Mouse (Mus musculus) left cerebral cortex, adult 2 months (tissue): Measurements from ENCODE around the gene Ifngr2. TPM values are rescaled to one million over a fixed set of nuclear protein-coding genes. Genes with fewer than 3 reads are reported as not detected.
A peak's percentile ranks its signal among the peaks of the same experiment; 100 is the strongest.

Experiments used
- DNase-seq, 2 experiments: peaks; one replicate each; pipeline ENCODE4 v3.0.0; 2021 to 2022; ENCODE audit warnings: low spot score in 2 of 2, mixed read lengths in 1 of 2; ENCODE audit errors: extremely low spot score in 1 of 2
- H3K27ac ChIP-seq: fragments of 200-600 bp; 2 replicates; pipeline ENCODE4 v1.8.1; 2022
- H3K4me3 ChIP-seq: fragments of 200-600 bp; 2 replicates; pipeline ENCODE4 v1.8.1; 2022
- CTCF ChIP-seq: fragments of 200-600 bp; IDR thresholded peaks from 2 replicates; pipeline ENCODE4 v1.8.1; 2022; ENCODE audit warnings: antibody characterized with exemption, mild to moderate bottlenecking, moderate library complexity
- intact Hi-C: fragments of 180-260 bp; cut with DNase I; formaldehyde crosslinking; loops from one replicate; pipeline ENCODE4 v1.15.1; 2025
- total RNA-seq, 2 experiments: library from RNA; stranded (reverse); gene quantifications; 2 replicates each; pipeline ENCODE4 v1.2.3; 2021

Ifngr2 gene
- total RNA-seq, 2 experiments from 2014 or later, result 30.0 to 32.7 TPM

DNA sequence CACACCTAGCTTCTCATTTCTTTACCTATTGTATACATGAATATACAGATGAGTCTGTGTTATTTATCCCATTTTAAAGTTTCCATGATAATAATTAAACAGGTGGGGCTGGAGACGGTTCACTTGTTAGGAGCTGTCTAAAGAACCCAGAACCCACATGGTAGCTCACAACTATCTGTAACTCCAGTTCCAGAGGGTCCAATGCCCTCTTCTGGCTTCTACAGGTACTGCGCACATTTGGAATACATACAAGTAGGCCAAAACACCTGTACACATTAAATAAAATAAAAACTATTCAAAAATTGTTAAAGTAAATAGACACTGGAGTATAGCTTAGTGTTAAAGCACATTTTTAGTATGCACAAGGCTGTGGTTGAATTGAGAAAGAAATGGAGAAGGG lies 35.4 kb downstream of the Ifngr2 start:
- H3K27ac ChIP-seq, result no peak overlapping the region
- intact Hi-C loops, result no loop called here
- no peak overlapping the region for H3K4me3 ChIP-seq
- no peak for DNase-seq
- TF ChIP-seq CTCF, result peak; percentile 58

DNA sequence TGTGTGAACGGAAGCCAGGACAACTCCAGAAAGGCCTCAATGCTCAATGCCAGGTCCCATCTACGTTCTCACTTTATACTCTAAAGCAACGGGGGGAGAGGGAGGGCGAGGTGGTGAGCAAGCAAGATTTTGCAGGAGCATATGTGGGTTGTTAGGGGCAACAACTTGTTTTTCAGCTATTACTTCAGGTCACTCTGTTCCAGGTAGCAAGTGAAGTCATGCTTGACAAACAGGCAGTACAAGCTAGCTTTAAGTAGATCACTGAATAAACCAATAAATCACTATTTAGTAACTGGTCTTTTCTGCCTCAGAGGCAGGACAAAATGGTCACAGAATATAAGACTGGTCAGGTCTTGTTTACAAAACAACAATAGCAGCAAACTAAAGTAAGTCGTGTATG lies 38.7 kb downstream of the Ifngr2 start:
- no peak for TF ChIP-seq CTCF
- intact Hi-C loops, result no loop called here
- no peak overlapping the region for H3K4me3 ChIP-seq
- no peak overlapping the region for H3K27ac ChIP-seq
- no peak for DNase-seq

DNA sequence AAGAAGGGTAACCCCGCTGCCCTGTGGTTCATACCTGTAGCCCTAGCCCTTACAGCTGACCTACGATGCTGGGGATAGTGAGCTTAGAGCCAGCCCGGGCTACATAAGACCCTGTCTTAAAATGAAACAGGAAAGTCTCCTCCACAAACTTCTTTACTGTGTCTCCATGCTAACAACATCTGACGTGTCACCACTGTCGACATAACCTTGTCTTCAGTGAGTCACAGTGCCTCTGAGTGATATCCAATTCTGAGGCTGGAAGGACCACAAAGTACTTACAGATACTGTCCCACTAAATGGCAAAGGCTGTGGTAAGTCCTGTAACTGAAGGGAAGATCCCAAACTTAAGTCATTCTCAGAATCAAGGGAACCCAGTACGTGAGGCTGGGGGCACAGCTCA lies 39.4 kb downstream of the Ifngr2 start:
- H3K4me3 ChIP-seq, result no peak overlapping the region
- no peak overlapping the region for H3K27ac ChIP-seq
- no peak for TF ChIP-seq CTCF
- no peak for DNase-seq
- intact Hi-C loops, result no loop called here

DNA sequence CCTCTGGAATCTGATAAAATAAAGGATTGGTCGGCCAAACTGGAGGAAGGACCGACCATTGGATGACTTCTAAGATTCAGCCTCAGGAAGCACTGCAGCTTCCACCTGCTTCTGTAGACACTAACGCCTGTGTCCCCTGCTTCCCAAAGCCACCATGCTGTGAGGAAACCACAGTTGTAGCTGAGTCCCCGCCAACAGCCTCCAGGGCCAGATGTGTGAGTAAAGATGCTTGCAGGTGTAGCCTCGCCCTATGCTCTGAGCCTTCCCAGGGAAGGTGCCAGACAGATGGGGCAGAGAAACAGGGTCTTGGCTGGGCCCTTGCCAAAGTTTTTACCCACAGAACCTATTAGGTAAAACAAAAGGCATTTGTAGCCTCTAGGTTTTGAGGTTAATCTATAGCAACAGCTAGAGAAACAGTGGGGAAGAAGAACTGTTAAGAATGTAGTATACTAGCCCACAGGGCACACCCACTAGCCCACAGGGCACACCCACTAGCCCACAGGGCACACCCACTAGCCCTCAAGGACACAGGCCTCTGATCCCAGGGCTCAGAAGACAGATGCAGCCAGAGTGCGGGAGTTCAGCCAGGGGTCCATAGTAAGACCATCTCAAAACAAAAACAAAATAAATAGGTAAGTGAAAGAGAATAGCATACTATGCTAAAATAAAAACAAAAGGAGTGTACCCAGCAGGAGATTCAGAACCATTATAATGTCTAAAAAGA lies 41.0 kb downstream of the Ifngr2 start:
- H3K27ac ChIP-seq, result no peak overlapping the region
- intact Hi-C loops, result no loop called here
- DNase-seq, result no peak

DNA sequence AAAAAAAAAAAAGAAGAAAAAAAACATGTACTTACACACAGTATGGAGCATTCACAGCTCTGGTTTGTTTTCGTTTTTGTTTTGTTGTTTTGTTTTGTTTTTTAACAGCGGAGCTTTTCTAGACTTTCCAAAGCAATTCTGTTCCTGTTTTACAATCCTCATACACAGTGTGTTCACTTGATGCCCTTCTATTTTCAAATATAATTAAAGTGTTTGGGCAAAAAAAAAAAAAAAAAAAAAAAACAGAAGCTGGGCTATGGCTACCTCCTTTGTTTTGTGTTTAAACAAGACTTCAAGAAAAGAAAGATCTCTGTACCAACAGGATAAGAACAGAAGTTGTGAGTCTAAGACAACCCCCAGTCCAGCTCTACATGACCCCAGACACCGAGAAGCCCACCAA lies 41.8 kb downstream of the Ifngr2 start:
- TF ChIP-seq CTCF, result no peak
- no peak for DNase-seq
- intact Hi-C loops, result no loop called here
- no peak overlapping the region for H3K27ac ChIP-seq
- no peak overlapping the region for H3K4me3 ChIP-seq

More for the DNA sequence above, 41.0 kb downstream of the Ifngr2 start:
- H3K4me3 ChIP-seq, result no peak overlapping the region
- TF ChIP-seq CTCF, result no peak

DNA sequence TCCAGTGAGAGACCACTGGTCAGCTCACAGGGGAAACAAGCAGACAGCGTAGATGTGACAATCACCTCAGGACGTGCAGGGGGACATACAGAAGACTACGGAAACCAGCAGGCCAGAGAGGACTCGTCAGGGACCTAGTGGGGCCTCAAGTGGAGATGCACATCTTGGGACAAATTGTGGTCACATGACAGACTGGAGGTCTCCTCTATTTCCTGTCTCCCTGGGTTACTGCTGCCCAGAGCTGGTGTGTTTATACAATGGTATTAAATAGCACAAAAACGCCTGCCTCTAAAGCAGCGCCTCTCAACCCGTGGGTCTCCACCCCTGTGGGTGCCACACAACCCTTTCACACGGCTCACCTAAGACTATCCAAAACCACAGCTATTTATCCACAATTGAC lies 45.3 kb downstream of the Ifngr2 start:
- intact Hi-C loops, result no loop called here
- TF ChIP-seq CTCF, result no peak
- H3K4me3 ChIP-seq, result no peak overlapping the region
- no peak overlapping the region for H3K27ac ChIP-seq
- DNase-seq, result no peak

DNA sequence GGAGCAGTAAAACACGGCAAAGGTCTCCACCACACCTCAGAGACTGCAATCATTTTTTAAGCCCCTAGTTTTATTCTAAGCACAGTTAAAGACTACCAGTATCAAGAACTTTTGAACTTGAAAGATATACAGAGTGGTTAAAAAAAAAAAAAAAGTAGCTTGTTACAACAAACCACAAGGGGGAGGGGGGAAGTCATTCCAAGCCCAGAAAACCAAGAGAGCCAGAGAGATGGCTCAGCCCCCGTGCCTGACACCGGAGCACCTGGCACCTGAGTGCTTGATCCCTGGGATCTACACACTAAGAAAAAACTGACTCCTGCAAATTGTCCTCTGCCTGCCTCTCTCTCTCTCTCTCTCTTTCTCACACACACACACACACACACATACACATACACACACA lies 46.4 kb downstream of the Ifngr2 start:
- no peak for TF ChIP-seq CTCF
- H3K27ac ChIP-seq, result no peak overlapping the region
- no peak for DNase-seq
- no peak overlapping the region for H3K4me3 ChIP-seq
- intact Hi-C loops, result no loop called here

DNA sequence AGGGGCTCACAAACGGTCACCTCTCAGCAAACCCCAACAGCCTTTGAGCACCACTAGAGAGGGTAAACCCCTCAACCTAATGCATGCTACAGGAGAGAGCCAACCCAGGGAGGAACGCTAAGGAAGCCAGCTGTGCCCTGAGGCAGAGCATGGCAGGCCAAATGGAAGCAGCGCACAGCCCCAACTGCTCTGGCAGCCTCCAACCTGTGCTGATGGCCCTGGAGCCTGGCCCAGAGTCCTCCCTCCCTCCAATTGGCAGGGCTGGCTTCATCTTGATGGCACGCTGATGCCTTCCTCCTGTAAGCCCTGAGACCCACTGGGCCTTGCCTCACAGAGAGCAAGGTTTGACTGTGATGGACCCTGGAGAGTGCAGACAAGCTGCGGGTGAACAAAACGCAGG lies 48.2 kb downstream of the Ifngr2 start:
- no peak overlapping the region for H3K4me3 ChIP-seq
- intact Hi-C loops, result no loop called here
- no peak overlapping the region for H3K27ac ChIP-seq
- DNase-seq, result peak in 1 of 2 experiments; percentile 35
- TF ChIP-seq CTCF, result no peak

DNA sequence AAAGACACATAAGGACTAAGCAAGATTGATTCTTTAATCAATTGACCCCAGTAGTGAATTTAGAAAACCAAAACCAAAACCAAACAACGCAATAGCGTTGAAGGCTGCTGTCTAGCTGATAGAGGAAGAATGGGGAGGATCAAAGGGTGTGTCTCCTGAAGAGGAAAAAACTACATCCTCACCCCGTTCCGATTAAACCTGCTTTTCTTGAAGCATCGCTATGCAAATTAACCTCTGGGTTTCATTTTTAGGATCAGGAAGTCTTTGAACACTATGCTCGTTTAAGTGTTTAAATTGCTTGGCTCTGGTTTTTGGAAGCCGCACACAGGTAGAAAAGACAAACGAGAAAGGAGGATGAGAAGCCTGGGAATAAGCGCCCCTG lies 49.5 kb downstream of the Ifngr2 start:
- intact Hi-C loops, result loop anchor here (2.0 kb wide), 2 partner anchors 22 to 50 kb away; partner anchors contain the start of genes Dnajc28, Gart and Son
- Histone ChIP-seq H3K4me3 (peak overlapping the region; percentile 83), H3K27ac (no peak overlapping the region)
- TF ChIP-seq CTCF, result no peak
- no peak for DNase-seq

DNA sequence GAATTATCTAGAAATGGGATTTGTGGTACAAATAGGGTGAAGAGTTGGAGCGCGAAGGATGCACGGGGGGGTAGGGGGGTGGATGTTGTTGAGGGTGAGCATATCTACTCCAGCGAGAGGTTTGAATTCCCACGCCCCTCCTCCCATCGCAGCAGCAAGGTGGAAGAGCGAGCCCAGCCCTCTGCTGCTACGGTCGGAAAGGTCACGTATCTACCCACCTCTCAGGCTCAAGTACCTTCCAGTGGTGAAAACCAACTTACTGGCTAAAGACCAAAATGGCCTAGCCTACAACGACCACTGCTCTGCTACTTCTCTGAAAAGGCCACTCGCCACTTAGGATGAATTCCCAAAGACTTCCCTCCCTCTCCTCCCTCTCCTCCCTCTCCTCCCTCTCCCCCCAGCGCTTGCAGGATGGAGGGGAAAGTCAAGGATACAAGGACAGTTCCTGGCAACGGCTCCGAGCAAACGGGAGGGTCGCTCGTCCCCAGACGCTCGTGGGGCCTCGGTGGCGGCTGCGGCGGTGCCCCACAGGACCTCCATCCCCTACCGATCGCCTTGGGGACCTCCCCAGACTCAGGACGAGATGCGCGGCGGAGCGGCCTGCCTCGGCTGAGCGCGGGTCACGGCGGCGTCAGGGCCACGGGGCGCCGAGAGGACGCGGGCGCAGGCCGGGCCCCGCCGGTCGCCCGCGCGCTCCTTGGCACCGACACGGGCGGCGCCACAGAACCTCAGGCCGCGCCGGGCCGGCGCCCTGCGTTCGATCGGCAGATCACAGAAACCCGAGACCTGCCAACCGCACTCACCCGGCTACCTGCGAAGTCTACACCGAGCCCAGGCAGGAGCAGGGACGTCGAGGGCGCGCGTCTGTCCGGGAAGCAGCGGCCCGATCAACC lies 50.2 kb downstream of the Ifngr2 start:
- Histone ChIP-seq H3K4me3 (peak overlapping the region; percentile 83), H3K27ac (peak overlapping the region; percentile 80)
- intact Hi-C loops, result loop anchor here (2.0 kb wide), 2 partner anchors 22 to 50 kb away; partner anchors contain the start of genes Dnajc28, Gart and Son
- DNase-seq, result peak in 1 of 2 experiments; percentile 41
- no peak for TF ChIP-seq CTCF

DNA sequence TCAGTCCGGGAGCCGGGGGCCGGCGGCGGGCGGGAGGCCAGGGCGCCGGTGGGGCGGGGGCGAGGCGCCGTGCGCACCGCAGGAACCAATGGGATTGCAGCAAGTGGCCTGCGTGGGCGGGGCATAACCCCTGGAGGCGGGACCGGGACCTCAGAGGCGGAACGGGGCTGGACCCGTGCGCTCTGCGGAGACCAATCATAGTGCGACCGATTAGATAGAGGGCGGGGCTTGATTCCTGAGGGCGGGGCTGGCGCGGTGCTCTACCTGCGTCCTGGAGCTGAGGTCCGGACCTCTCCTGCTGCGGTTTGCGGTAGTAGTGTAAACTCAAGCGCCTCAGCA lies 50.8 kb downstream of the Ifngr2 start, which contains the start of gene Tmem50b:
Gene Tmem50b (minus strand): TSS at position 129 of the 339 bp plus-strand sequence.
- DNase-seq, result peak; percentile 99
- no peak for TF ChIP-seq CTCF
- Histone ChIP-seq H3K4me3 (peak within 1 kb of the TSS; percentile 83), H3K27ac (peak within 1 kb of the TSS; percentile 80)
- intact Hi-C loops, result loop anchor here (2.0 kb wide), 2 partner anchors 21 to 49 kb away; partner anchors contain the start of genes Dnajc28, Gart and Son

DNA sequence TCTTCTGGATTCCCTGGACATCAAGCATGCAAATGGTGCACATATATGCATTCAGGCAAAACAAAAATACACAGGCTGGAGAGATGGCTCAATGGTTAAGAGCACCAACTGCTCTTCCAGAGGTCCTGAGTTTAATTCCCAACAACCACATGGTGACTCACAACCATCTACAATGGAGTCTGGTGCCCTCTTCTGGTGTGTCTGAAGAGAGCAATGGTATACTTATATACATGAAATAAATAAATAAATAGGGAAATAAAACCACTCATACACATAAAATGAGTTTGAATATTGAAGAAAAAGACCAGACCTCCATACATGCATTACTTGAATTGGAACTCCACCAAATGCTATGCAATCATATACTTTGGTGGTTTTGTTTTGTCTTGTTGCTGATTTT lies 52.4 kb downstream of the Ifngr2 start:
- TF ChIP-seq CTCF, result peak; percentile 31
- intact Hi-C loops, result no loop called here
- DNase-seq, result no peak
- no peak overlapping the region for H3K4me3 ChIP-seq
- no peak overlapping the region for H3K27ac ChIP-seq
